Mouse (Mus musculus): ENCODE data around the gene Gm21900. TPM values are rescaled to one million over a fixed set of nuclear protein-coding genes. Genes with fewer than 3 reads are reported as not detected.
"Not testable (repeated sequence)": the region's sequence is repeated elsewhere in the genome, so short reads cannot be mapped to it uniquely, and the experiment has no call there.

Gm21900 gene
- polyA plus RNA-seq (2012; rRNA removed) = not detected in 2 replicates

- H3K4me1 ChIP-seq (ENCODE audit: control insufficient read depth, insufficient read depth, insufficient read length); H3K4me3 ChIP-seq (ENCODE audit: extremely low read depth, insufficient read depth, insufficient read length); DNase-seq (ENCODE audit: low read depth in 1 of 2, low spot score in 2 of 2); H3K27ac ChIP-seq (ENCODE audit: insufficient read depth, low read length); H3K27me3 ChIP-seq (ENCODE audit: control insufficient read depth, insufficient read depth, low read length); H3K36me3 ChIP-seq (ENCODE audit: control insufficient read depth, insufficient read depth, low read length): not testable (repeated sequence)
- 95% methylated on average over 2 of the region's 4 CpGs for WGBS
Observed at GRCm38 (mm10) chrY:10616061-10616460, at the start of gene Gm21900. Gene Gm21900 (plus strand): TSS chrY:10616361.

- not testable (repeated sequence) for H3K36me3 ChIP-seq (ENCODE audit: control insufficient read depth, insufficient read depth, low read length); H3K4me3 ChIP-seq (ENCODE audit: extremely low read depth, insufficient read depth, insufficient read length); H3K27ac ChIP-seq (ENCODE audit: insufficient read depth, low read length); H3K4me1 ChIP-seq (ENCODE audit: control insufficient read depth, insufficient read depth, insufficient read length); H3K27me3 ChIP-seq (ENCODE audit: control insufficient read depth, insufficient read depth, low read length)
- WGBS = 60% methylated on average over 3 of the region's 25 CpGs
- DNase-seq (ENCODE audit: low read depth in 1 of 2, low spot score in 2 of 2) = peak in 1 of 2 experiments; percentile 2
Observed at GRCm38 (mm10) chrY:10643516-10643915, 27.4 kb downstream of the Gm21900 start.

Other genes with a start within 250 kb of the Gm21900 start
- gene Gm28510, start 203.6 kb upstream of the Gm21900 start, polyA plus RNA-seq (2012; rRNA removed) = not detected in 2 replicates
- not detected in 2 replicates for gene Gm20737, start 80.3 kb upstream of the Gm21900 start, polyA plus RNA-seq (2012; rRNA removed)
- gene Gm21775, start 62.9 kb upstream of the Gm21900 start, polyA plus RNA-seq (2012; rRNA removed) = not detected in 2 replicates
- gene Gm20777, start 136.1 kb downstream of the Gm21900 start, polyA plus RNA-seq (2012; rRNA removed) = not detected in 2 replicates